Comparison of ENCODE assay signal across 7 mouse cellular contexts in genomic region chr1:131828297-131829126, GRCm38 (mm10). TPM values are rescaled to one million over a fixed set of nuclear protein-coding genes. Genes with fewer than 3 reads are reported as not detected.
DNase-seq lines count a peak whose midpoint lies in the region; ATAC-seq lines count a peak whose summit lies in the region.

No protein-coding gene starts in this region.

- H3K4me3 ChIP-seq in hindbrain, embryonic 14.5 days (replicated peaks; ENCODE audit: low read length): peak overlapping the region; percentile 64
- H3K4me3 ChIP-seq in lung, embryonic 16.5 days (ENCODE audit: low read length): peak overlapping the region; percentile 76
- H3K4me3 ChIP-seq in stomach, embryonic 15.5 days (replicated peaks): peak overlapping the region; percentile 87

- H3K9me3 ChIP-seq in hindbrain, embryonic 14.5 days (ENCODE audit: control insufficient read depth, low read length): no peaks in the 10 kb centered on the region
- no peaks in the 10 kb centered on the region for H3K9me3 ChIP-seq in lung, embryonic 16.5 days (ENCODE audit: control insufficient read depth, low read length)
- H3K9me3 ChIP-seq in stomach, embryonic 15.5 days: no peaks in the 10 kb centered on the region

- peaks cover 7% of the 10 kb centered on the region; the same call in 1 of the 2 replicates for H3K36me3 ChIP-seq in hindbrain, embryonic 14.5 days (replicated peaks; ENCODE audit: control insufficient read depth, insufficient read depth)
- no peaks in the 10 kb centered on the region for H3K36me3 ChIP-seq in lung, embryonic 16.5 days (ENCODE audit: control insufficient read depth, insufficient read depth, low read length)
- H3K36me3 ChIP-seq in stomach, embryonic 15.5 days: no peaks in the 10 kb centered on the region

- peak overlapping the region; percentile 68 for H3K4me2 ChIP-seq in hindbrain, embryonic 14.5 days (replicated peaks)
- peak overlapping the region; percentile 93 for H3K4me2 ChIP-seq in lung, embryonic 16.5 days (ENCODE audit: low read depth, low read length)
- H3K4me2 ChIP-seq in stomach, embryonic 15.5 days: peak overlapping the region; percentile 67

- WGBS in hindbrain, embryonic 14.5 days: 2% methylated on average over 22 of the region's 22 CpGs
- WGBS in lung, embryonic 16.5 days: 1% methylated on average over 18 of the region's 22 CpGs
- 1% methylated on average over 21 of the region's 22 CpGs for WGBS in stomach, embryonic 15.5 days

- peak; percentile 31 to 52 for DNase-seq in left cerebral cortex, postnatal 25 days (ENCODE audit: low spot score in 2 of 2)
- DNase-seq in left cerebral cortex, adult 11 months (ENCODE audit: low spot score): no peak
- DNase-seq in NIH3T3 (ENCODE audit: low read depth): peak; percentile 70
- peak; percentile 43 for DNase-seq in embryo, embryonic 11.5 days (ENCODE audit: low read depth, low spot score)
- peak; percentile 38 for DNase-seq in hindbrain, embryonic 14.5 days (ENCODE audit: low spot score)

- peaks cover 23% of the 10 kb centered on the region for H3K4me1 ChIP-seq in hindbrain, embryonic 14.5 days (replicated peaks; ENCODE audit: control insufficient read depth, insufficient read depth, low read length)
- peaks cover 10% of the 10 kb centered on the region; the same call in 1 of the 2 replicates for H3K4me1 ChIP-seq in lung, embryonic 16.5 days (replicated peaks; ENCODE audit: control insufficient read depth, insufficient read depth, low read length)
- peaks cover 4% of the 10 kb centered on the region; the same call in 1 of the 2 replicates for H3K4me1 ChIP-seq in stomach, embryonic 15.5 days

- no peaks in the 10 kb centered on the region for H3K27me3 ChIP-seq in hindbrain, embryonic 14.5 days (ENCODE audit: control insufficient read depth, insufficient read depth, low read length)
- no peaks in the 10 kb centered on the region for H3K27me3 ChIP-seq in lung, embryonic 16.5 days (ENCODE audit: control insufficient read depth, insufficient read depth, low read depth, low read length)
- H3K27me3 ChIP-seq in stomach, embryonic 15.5 days (replicated peaks): no peaks in the 10 kb centered on the region

- H3K27ac ChIP-seq in hindbrain, embryonic 14.5 days: peak overlapping the region; percentile 70
- H3K27ac ChIP-seq in lung, embryonic 16.5 days (ENCODE audit: low read length): peak overlapping the region; percentile 79
- peak overlapping the region; percentile 71 for H3K27ac ChIP-seq in stomach, embryonic 15.5 days

- peak; percentile 55; the same call in 1 of the 2 replicates for ATAC-seq in hindbrain, embryonic 14.5 days (ENCODE audit: low FRiP score)
- ATAC-seq in lung, embryonic 16.5 days (ENCODE audit: low read depth): peak; percentile 65
- ATAC-seq in stomach, embryonic 15.5 days (ENCODE audit: insufficient read depth, low FRiP score, low read depth): peak; percentile 53

- H3K9ac ChIP-seq in hindbrain, embryonic 14.5 days: peak overlapping the region; percentile 76
- peak overlapping the region; percentile 85 for H3K9ac ChIP-seq in lung, embryonic 16.5 days (ENCODE audit: low read length)
- H3K9ac ChIP-seq in stomach, embryonic 15.5 days: peak overlapping the region; percentile 79

- intact Hi-C loops in left cerebral cortex, postnatal 25 days (cut with DNase I): loop anchor here (5.0 kb wide), 1 partner anchor 56 kb away; no protein-coding TSS in a partner anchor

RNA-seq across cellular contexts. Expression of gene Slc41a1, which starts 1.2 kb away (rescaled TPM):
- total RNA-seq in left cerebral cortex, postnatal 25 days (2021): 10 to 100 TPM; 46.4 to 51.0 TPM
- polyA plus RNA-seq in hindbrain, embryonic 14.5 days (2014; fragmentation: Nextera tagmentation; extraction: Ambion mirVana): 14.3 and 17.3 TPM in 2 replicates
- polyA plus RNA-seq in lung, embryonic 16.5 days (2015; fragmentation: Nextera tagmentation; extraction: Ambion mirVana): 12.6 and 13.7 TPM in 2 replicates
- 13.3 and 17.0 TPM in 2 replicates for polyA plus RNA-seq in stomach, embryonic 15.5 days (2015; fragmentation: Nextera tagmentation; extraction: Ambion mirVana)

RNA-seq across cellular contexts. Expression of gene Pm20d1, which starts 31.3 kb away (rescaled TPM):
- 1 to 10 TPM; 1.9 to 2.1 TPM for total RNA-seq in left cerebral cortex, postnatal 25 days (2021)
- polyA plus RNA-seq in hindbrain, embryonic 14.5 days (2014; fragmentation: Nextera tagmentation; extraction: Ambion mirVana): 0.50 and 0.71 TPM in 2 replicates
- polyA plus RNA-seq in lung, embryonic 16.5 days (2015; fragmentation: Nextera tagmentation; extraction: Ambion mirVana): 0.68 and 0.70 TPM in 2 replicates
- polyA plus RNA-seq in stomach, embryonic 15.5 days (2015; fragmentation: Nextera tagmentation; extraction: Ambion mirVana): 2.6 and 3.5 TPM in 2 replicates

RNA-seq across cellular contexts. Expression of gene Rab29, which starts 38.5 kb away (rescaled TPM):
- total RNA-seq in left cerebral cortex, postnatal 25 days (2021): 1 to 10 TPM; 5.1 to 7.6 TPM
- polyA plus RNA-seq in hindbrain, embryonic 14.5 days (2014; fragmentation: Nextera tagmentation; extraction: Ambion mirVana): 6.9 and 7.0 TPM in 2 replicates
- polyA plus RNA-seq in lung, embryonic 16.5 days (2015; fragmentation: Nextera tagmentation; extraction: Ambion mirVana): 24.0 and 25.8 TPM in 2 replicates
- 25.0 and 26.5 TPM in 2 replicates for polyA plus RNA-seq in stomach, embryonic 15.5 days (2015; fragmentation: Nextera tagmentation; extraction: Ambion mirVana)
